Mouse (Mus musculus): ENCODE measurements around the gene Smim24.

Gene Smim24

GRCm38 (mm10) chr10:81390678-81390965 is 2.2 kb upstream of the Smim24 start:
- DNase-seq (ENCODE audit: low read depth, low spot score), result no peak

GRCm38 (mm10) chr10:81392270-81392669 is 581 bp upstream of the Smim24 start:
- no peak for DNase-seq (ENCODE audit: low read depth, low spot score)

- no peak for DNase-seq (ENCODE audit: low read depth, low spot score)
Measured at GRCm38 (mm10) chr10:81393456-81394063, 709 bp downstream of the Smim24 start.

GRCm38 (mm10) chr10:81395127-81395526 is 2.3 kb downstream of the Smim24 start:
- no peak for DNase-seq (ENCODE audit: low read depth, low spot score)

- no peak for DNase-seq (ENCODE audit: low read depth, low spot score)
Measured at GRCm38 (mm10) chr10:81395865-81396264, 3.0 kb downstream of the Smim24 start.

GRCm38 (mm10) chr10:81396749-81397148 is 3.9 kb downstream of the Smim24 start:
- no peak for DNase-seq (ENCODE audit: low read depth, low spot score)

- no peak for DNase-seq (ENCODE audit: low read depth, low spot score)
Measured at GRCm38 (mm10) chr10:81399296-81399695, 6.4 kb downstream of the Smim24 start.

GRCm38 (mm10) chr10:81399798-81400308 is 7.0 kb downstream of the Smim24 start:
- DNase-seq (ENCODE audit: low read depth, low spot score), result no peak

GRCm38 (mm10) chr10:81400371-81401204 is 7.7 kb downstream of the Smim24 start:
- no peak for DNase-seq (ENCODE audit: low read depth, low spot score)

GRCm38 (mm10) chr10:81401205-81401520 is 8.3 kb downstream of the Smim24 start:
- no peak for DNase-seq (ENCODE audit: low read depth, low spot score)

- no peak for DNase-seq (ENCODE audit: low read depth, low spot score)
Measured at GRCm38 (mm10) chr10:81401521-81402226, 8.8 kb downstream of the Smim24 start.

- DNase-seq (ENCODE audit: low read depth, low spot score), result no peak
Measured at GRCm38 (mm10) chr10:81402227-81402765, 9.4 kb downstream of the Smim24 start.

GRCm38 (mm10) chr10:81403511-81403910 is 10.7 kb downstream of the Smim24 start:
- no peak for DNase-seq (ENCODE audit: low read depth, low spot score)

GRCm38 (mm10) chr10:81404082-81404481 is 11.2 kb downstream of the Smim24 start:
- no peak for DNase-seq (ENCODE audit: low read depth, low spot score)

GRCm38 (mm10) chr10:81404720-81405119 is 11.9 kb downstream of the Smim24 start:
- no peak for DNase-seq (ENCODE audit: low read depth, low spot score)

- peak; percentile 58 for DNase-seq (ENCODE audit: low read depth, low spot score)
Measured at GRCm38 (mm10) chr10:81405588-81406201, 12.8 kb downstream of the Smim24 start.

- peak; percentile 82 for DNase-seq (ENCODE audit: low read depth, low spot score)
Measured at GRCm38 (mm10) chr10:81406504-81407440, 13.9 kb downstream of the Smim24 start.

GRCm38 (mm10) chr10:81407539-81408423 is 14.9 kb downstream of the Smim24 start:
- peak; percentile 65 for DNase-seq (ENCODE audit: low read depth, low spot score)

- DNase-seq (ENCODE audit: low read depth, low spot score), result no peak
Measured at GRCm38 (mm10) chr10:81408424-81408729, 15.5 kb downstream of the Smim24 start.

GRCm38 (mm10) chr10:81408871-81409291 is 16.0 kb downstream of the Smim24 start:
- no peak for DNase-seq (ENCODE audit: low read depth, low spot score)

All from retina, adult 2 months (tissue).